Mouse (Mus musculus) left cerebral cortex, adult 8-10 months (tissue): ENCODE results near the gene Esam. TPM values are rescaled to one million over a fixed set of nuclear protein-coding genes. Genes with fewer than 3 reads are reported as not detected.
A peak's percentile ranks its signal among the peaks of the same experiment; 100 is the strongest.

Source experiments
- DNase-seq, 2 experiments: peaks; one replicate each; pipeline ENCODE4 v3.0.0; 2022; ENCODE audit warnings: low spot score in 2 of 2
- total RNA-seq, 4 experiments: library from RNA; stranded (reverse); gene quantifications; 2 replicates each; pipeline ENCODE4 v1.2.4; 2022

The Esam gene
- total RNA-seq, 4 experiments from 2014 or later: 16.1 to 20.5 (median 16.6) TPM

- DNase-seq: no peak
Measured at GRCm38 (mm10) chr9:37554279-37554678, 26.4 kb downstream of the Esam start.

GRCm38 (mm10) chr9:37554838-37555748 is 27.2 kb downstream of the Esam start, which contains the start of gene Siae:
TSS of gene Siae (plus strand) at chr9:37555698.
- peak in 1 of 2 experiments; percentile 78 for DNase-seq

- DNase-seq: no peak
Measured at GRCm38 (mm10) chr9:37556366-37556765, 28.5 kb downstream of the Esam start.

GRCm38 (mm10) chr9:37560617-37561016 is 32.7 kb downstream of the Esam start:
- no peak for DNase-seq

- DNase-seq: no peak
Measured at GRCm38 (mm10) chr9:37563805-37564204, 35.9 kb downstream of the Esam start.

- no peak for DNase-seq
Measured at GRCm38 (mm10) chr9:37567019-37567418, 39.1 kb downstream of the Esam start.

- no peak for DNase-seq
Measured at GRCm38 (mm10) chr9:37567454-37567853, 39.6 kb downstream of the Esam start.

- peak in 1 of 2 experiments; percentile 86 for DNase-seq
Measured at GRCm38 (mm10) chr9:37567892-37568604, 40.2 kb downstream of the Esam start.

GRCm38 (mm10) chr9:37568605-37569214 is 40.8 kb downstream of the Esam start:
- no peak for DNase-seq

GRCm38 (mm10) chr9:37569231-37569835 is 41.5 kb downstream of the Esam start:
- no peak for DNase-seq

GRCm38 (mm10) chr9:37572204-37572876 is 44.5 kb downstream of the Esam start:
- no peak for DNase-seq

- peak; percentile 60 to 76 for DNase-seq
Measured at GRCm38 (mm10) chr9:37576436-37576930, 48.6 kb downstream of the Esam start.

- DNase-seq: no peak
Measured at GRCm38 (mm10) chr9:37583594-37583993, 55.7 kb downstream of the Esam start.

GRCm38 (mm10) chr9:37586718-37587117 is 58.8 kb downstream of the Esam start:
- DNase-seq: no peak

Other genes starting within 250 kb of the Esam start
- gene Ccdc15, start 179.6 kb upstream of the Esam start, total RNA-seq: 1 to 10 TPM; 2.6 to 4.1 (median 3.0) TPM
- 10 to 100 TPM; 54.1 to 63.1 (median 57.4) TPM for gene Hepacam, start 160.7 kb upstream of the Esam start, total RNA-seq
- gene Robo4, start 126.2 kb upstream of the Esam start, total RNA-seq: 1 to 10 TPM; 6.4 to 8.2 (median 6.6) TPM
- 10 to 100 TPM; 11.7 to 19.2 (median 15.1) TPM for gene Robo3, start 94.8 kb upstream of the Esam start, total RNA-seq
- 10 to 100 TPM; 19.8 to 24.6 (median 22.9) TPM for gene Msantd2, start 38.8 kb upstream of the Esam start, total RNA-seq
- 1 to 10 TPM; 2.8 to 4.6 (median 3.8) TPM for gene Vsig2, start 11.2 kb downstream of the Esam start, total RNA-seq
- gene Nrgn, start 24.8 kb downstream of the Esam start, total RNA-seq: 1,000 to 10,000 TPM; 1,419 to 1,602 (median 1,517) TPM
- gene Siae, start 27.6 kb downstream of the Esam start, total RNA-seq: 10 to 100 TPM; 15.0 to 18.3 (median 16.8) TPM
- 1 to 10 TPM in 3 of 4 experiments, under 1 TPM in 1; 0.57 to 2.5 (median 2.1) TPM for gene Spa17, start 85.6 kb downstream of the Esam start, total RNA-seq
- 10 to 100 TPM; 46.2 to 55.5 (median 51.5) TPM for gene Tbrg1, start 129.2 kb downstream of the Esam start, total RNA-seq
- gene Panx3, start 141.2 kb downstream of the Esam start, total RNA-seq: not detected
- gene Olfr160, start 188.2 kb downstream of the Esam start, total RNA-seq: not detected
- gene Olfr874, start 217.0 kb downstream of the Esam start, total RNA-seq: not detected
- not detected for gene Olfr875, start 243.8 kb downstream of the Esam start, total RNA-seq